Mouse (Mus musculus) neural tube, embryonic 15.5 days (tissue): ENCODE measurements around the gene Rhox4f. TPM values are rescaled to one million over a fixed set of nuclear protein-coding genes. Genes with fewer than 3 reads are reported as not detected.
"Not testable (repeated sequence)": the region's sequence is repeated elsewhere in the genome, so short reads cannot be mapped to it uniquely, and the experiment has no call there.

Experiments used
- ATAC-seq: fragments of 200-750 bp; cut with Nextera tagmentation; 2 replicates; pipeline ENCODE4 v1.8.0; 2017; ENCODE audit warnings: mild to moderate bottlenecking, moderate TSS enrichment, moderate library complexity; ENCODE audit not compliant: low FRiP score
- H3K27ac ChIP-seq: fragments of 300-500 bp; sonication (generic); replicated peaks from 2 replicates; pipeline ENCODE4 v1.5.1; 2015; ENCODE audit warnings: mild to moderate bottlenecking, inconsistent platforms
- H3K27me3 ChIP-seq: fragments of 300-500 bp; sonication (generic); replicated peaks from 2 replicates; pipeline ENCODE4 v1.6.1; 2015; ENCODE audit warnings: inconsistent platforms
- H3K36me3 ChIP-seq: fragments of 300-500 bp; sonication (generic); 2 replicates; pipeline ENCODE4 v1.6.1; 2015; ENCODE audit warnings: inconsistent platforms
- H3K4me1 ChIP-seq: fragments of 300-500 bp; sonication (generic); 2 replicates; pipeline ENCODE4 v1.6.1; 2015; ENCODE audit warnings: inconsistent platforms
- H3K4me2 ChIP-seq: fragments of 300-500 bp; sonication (generic); 2 replicates; pipeline ENCODE4 v1.6.1; 2015; ENCODE audit warnings: inconsistent platforms, mild to moderate bottlenecking, moderate library complexity
- H3K4me3 ChIP-seq: fragments of 300-500 bp; sonication (generic); replicated peaks from 2 replicates; pipeline ENCODE4 v1.5.1; 2015; ENCODE audit warnings: mild to moderate bottlenecking, inconsistent platforms
- H3K9ac ChIP-seq: fragments of 300-500 bp; sonication (generic); replicated peaks from 2 replicates; pipeline ENCODE4 v1.6.1; 2015; ENCODE audit warnings: mild to moderate bottlenecking, inconsistent platforms
- H3K9me3 ChIP-seq: fragments of 300-500 bp; sonication (generic); replicated peaks from 2 replicates; pipeline ENCODE4 v1.6.1; 2016; ENCODE audit warnings: inconsistent platforms
- WGBS: fragments of 180-500 bp; shearing (Covaris S2); methylation state at CpG from one replicate; pipeline ENCODE4 v1.1.7; 2015; ENCODE audit warnings: mixed read lengths; 5-methylcytosine and 5-hydroxymethylcytosine counted together
- polyA plus RNA-seq: library from polyadenylated mRNA; unstranded; fragments of >200 nt; fragmentation: Nextera tagmentation; extraction: Ambion mirVana; gene quantifications from 2 replicates; pipeline ENCODE4 v1.2.1, GENCODE M21; 2015

Gene Rhox4f
- polyA plus RNA-seq: not detected in 2 replicates

GRCm38 (mm10) chrX:37607604-37608003 is at the start of gene Rhox4f:
Gene Rhox4f, minus strand, starts transcription at chrX:37607704.
- not testable (repeated sequence) for H3K4me3 ChIP-seq, H3K36me3 ChIP-seq, H3K27ac ChIP-seq, H3K4me1 ChIP-seq, H3K9me3 ChIP-seq, H3K9ac ChIP-seq, ATAC-seq, H3K4me2 ChIP-seq, H3K27me3 ChIP-seq
- WGBS: 96% methylated on average over 15 of the region's 19 CpGs

- not testable (repeated sequence) for H3K4me2 ChIP-seq, ATAC-seq, H3K27me3 ChIP-seq, H3K9me3 ChIP-seq, H3K4me3 ChIP-seq, H3K36me3 ChIP-seq, H3K27ac ChIP-seq, H3K4me1 ChIP-seq, H3K9ac ChIP-seq
- 84% methylated on average over 16 of the region's 20 CpGs for WGBS
These were observed 43.7 kb upstream of the Rhox4f start, which contains the start of gene Rhox4g for GRCm38 (mm10) chrX:37651227-37651626. Gene Rhox4g, minus strand, starts transcription at chrX:37651327.

- WGBS: 94% methylated on average over 6 of the region's 6 CpGs
- not testable (repeated sequence) for H3K27me3 ChIP-seq, H3K4me1 ChIP-seq, H3K27ac ChIP-seq, H3K36me3 ChIP-seq, ATAC-seq, H3K4me2 ChIP-seq, H3K9ac ChIP-seq, H3K4me3 ChIP-seq, H3K9me3 ChIP-seq
These were observed 35.9 kb upstream of the Rhox4f start, which contains the start of gene Rhox2g for GRCm38 (mm10) chrX:37643370-37643769. Gene Rhox2g, minus strand, starts transcription at chrX:37643470.

- not testable (repeated sequence) for H3K4me1 ChIP-seq, H3K9me3 ChIP-seq, H3K27ac ChIP-seq, H3K27me3 ChIP-seq, H3K36me3 ChIP-seq, H3K9ac ChIP-seq, ATAC-seq, H3K4me3 ChIP-seq, H3K4me2 ChIP-seq
- 87% methylated on average over 2 of the region's 2 CpGs for WGBS
These were observed 21.0 kb upstream of the Rhox4f start, which contains the start of gene Rhox3g for GRCm38 (mm10) chrX:37628512-37628911. Gene Rhox3g, minus strand, starts transcription at chrX:37628612.

- not testable (repeated sequence) for H3K9ac ChIP-seq, H3K27ac ChIP-seq, ATAC-seq, H3K9me3 ChIP-seq, H3K4me3 ChIP-seq, H3K27me3 ChIP-seq, H3K4me2 ChIP-seq, H3K36me3 ChIP-seq, H3K4me1 ChIP-seq
These were observed 26.8 kb downstream of the Rhox4f start, which contains the start of gene Rhox3f for GRCm38 (mm10) chrX:37580692-37581091. Gene Rhox3f, plus strand, starts transcription at chrX:37580992.

- not testable (repeated sequence) for H3K27me3 ChIP-seq, ATAC-seq, H3K4me1 ChIP-seq, H3K9me3 ChIP-seq, H3K9ac ChIP-seq, H3K27ac ChIP-seq, H3K4me3 ChIP-seq, H3K36me3 ChIP-seq, H3K4me2 ChIP-seq
- 84% methylated on average over 2 of the region's 2 CpGs for WGBS
These were observed 34.9 kb downstream of the Rhox4f start for GRCm38 (mm10) chrX:37572638-37573037.

GRCm38 (mm10) chrX:37571105-37571504 is 36.4 kb downstream of the Rhox4f start, which contains the start of gene Rhox2f:
Gene Rhox2f, plus strand, starts transcription at chrX:37571405.
- H3K36me3 ChIP-seq, H3K27ac ChIP-seq, H3K4me3 ChIP-seq, ATAC-seq, H3K27me3 ChIP-seq, H3K4me2 ChIP-seq, H3K9ac ChIP-seq, H3K9me3 ChIP-seq, H3K4me1 ChIP-seq: not testable (repeated sequence)
- 93% methylated on average over 8 of the region's 8 CpGs for WGBS

- H3K9me3 ChIP-seq: not testable (repeated sequence)
These were observed 50.4 kb downstream of the Rhox4f start, which contains the start of gene Rhox4e for GRCm38 (mm10) chrX:37557112-37557511. Gene Rhox4e, plus strand, starts transcription at chrX:37557412.

More at GRCm38 (mm10) chrX:37557112-37557511, 50.4 kb downstream of the Rhox4f start, which contains the start of gene Rhox4e:
- not testable (repeated sequence) for H3K4me1 ChIP-seq, ATAC-seq, H3K4me2 ChIP-seq, H3K27ac ChIP-seq, H3K4me3 ChIP-seq, H3K27me3 ChIP-seq, H3K9ac ChIP-seq, H3K36me3 ChIP-seq
- WGBS: 96% methylated on average over 10 of the region's 18 CpGs

Other genes starting within 250 kb of the Rhox4f start
- not detected in 2 replicates for gene Rhox3a2, start 227.7 kb downstream of the Rhox4f start, polyA plus RNA-seq
- gene Rhox4a2, start 216.9 kb downstream of the Rhox4f start, polyA plus RNA-seq: 8.1 TPM in 1 of 2 replicates, not detected in the other
- not detected in 2 replicates for gene Rhox2b, start 195.6 kb downstream of the Rhox4f start, polyA plus RNA-seq
- 3.9 TPM in 1 of 2 replicates, not detected in the other for gene Rhox4b, start 175.2 kb downstream of the Rhox4f start, polyA plus RNA-seq
- not detected in 2 replicates for gene Rhox2c, start 154.0 kb downstream of the Rhox4f start, polyA plus RNA-seq
- not detected in 2 replicates for gene Rhox3c, start 149.1 kb downstream of the Rhox4f start, polyA plus RNA-seq
- gene Rhox4c, start 127.4 kb downstream of the Rhox4f start, polyA plus RNA-seq: not detected in 2 replicates
- gene Rhox2d, start 114.3 kb downstream of the Rhox4f start, polyA plus RNA-seq: not detected in 2 replicates
- gene Rhox4d, start 93.3 kb downstream of the Rhox4f start, polyA plus RNA-seq: not detected in 2 replicates
- gene Rhox2e, start 77.3 kb downstream of the Rhox4f start, polyA plus RNA-seq: not detected in 2 replicates
- not detected in 2 replicates for gene Rhox3e, start 65.7 kb downstream of the Rhox4f start, polyA plus RNA-seq
- not detected in 2 replicates for gene Rhox4e, start 50.3 kb downstream of the Rhox4f start, polyA plus RNA-seq
- 0.36 TPM in 1 of 2 replicates, not detected in the other for gene Rhox2f, start 36.3 kb downstream of the Rhox4f start, polyA plus RNA-seq
- gene Rhox3f, start 26.7 kb downstream of the Rhox4f start, polyA plus RNA-seq: not detected in 2 replicates
- gene Rhox3g, start 20.9 kb upstream of the Rhox4f start, polyA plus RNA-seq: not detected in 2 replicates
- not detected in 2 replicates for gene Rhox2g, start 35.8 kb upstream of the Rhox4f start, polyA plus RNA-seq
- not detected in 2 replicates for gene Rhox4g, start 43.6 kb upstream of the Rhox4f start, polyA plus RNA-seq
- not detected in 2 replicates for gene Rhox3h, start 61.1 kb upstream of the Rhox4f start, polyA plus RNA-seq
- not detected in 2 replicates for gene Rhox2h, start 65.6 kb upstream of the Rhox4f start, polyA plus RNA-seq
- 0.35 and 0.82 TPM in 2 replicates for gene Rhox5, start 197.1 kb upstream of the Rhox4f start, polyA plus RNA-seq
- gene Rhox6, start 219.2 kb upstream of the Rhox4f start, polyA plus RNA-seq: not detected in 2 replicates
- not detected in 2 replicates for gene Rhox7a, start 224.0 kb upstream of the Rhox4f start, polyA plus RNA-seq